Mouse (Mus musculus): ENCODE measurements at regions not wholly inside any gene's neighbourhood (a gene's known extent, or its start where the extent isn't known, plus 50 kb on each side); places are given as distances from the start of the nearest gene placed in this dataset.
"Not testable (repeated sequence)": the region's sequence is repeated elsewhere in the genome, so short reads cannot be mapped to it uniquely, and the experiment has no call there.

- no peak for DNase-seq (ENCODE audit: low spot score in 2 of 2)
These were observed 56.9 kb upstream of the Prdm9 start for GRCm38 (mm10) chr17:15620746-15621694.

- DNase-seq (ENCODE audit: low spot score in 2 of 2): peak; percentile 26 to 36
These were observed 58.8 kb upstream of the Prdm9 start for GRCm38 (mm10) chr17:15622913-15623312.

- DNase-seq (ENCODE audit: low spot score in 2 of 2): no peak
These were observed 66.6 kb upstream of the Prdm9 start for GRCm38 (mm10) chr17:15630792-15631191.

- DNase-seq (ENCODE audit: low spot score in 2 of 2): no peak
These were observed 67.5 kb upstream of the Prdm9 start for GRCm38 (mm10) chr17:15631626-15632025.

- no peak for DNase-seq (ENCODE audit: low spot score in 2 of 2)
These were observed 67.9 kb upstream of the Prdm9 start for GRCm38 (mm10) chr17:15632090-15632489.

- not testable (repeated sequence) for DNase-seq (ENCODE audit: low spot score in 2 of 2)
These were observed 65.5 kb upstream of the Chd1 start for GRCm38 (mm10) chr17:15639111-15639865.

GRCm38 (mm10) chr17:15640776-15641175 lies 64.0 kb upstream of the Chd1 start:
- DNase-seq (ENCODE audit: low spot score in 2 of 2): no peak

GRCm38 (mm10) chr17:15641764-15642163 lies 63.0 kb upstream of the Chd1 start:
- DNase-seq (ENCODE audit: low spot score in 2 of 2): no peak

GRCm38 (mm10) chr17:15646768-15647167 lies 58.0 kb upstream of the Chd1 start:
- no peak for DNase-seq (ENCODE audit: low spot score in 2 of 2)

- no peak for DNase-seq (ENCODE audit: low spot score in 2 of 2)
These were observed 54.6 kb upstream of the Chd1 start for GRCm38 (mm10) chr17:15650089-15650742.

GRCm38 (mm10) chr17:15651869-15652268 lies 52.9 kb upstream of the Chd1 start:
- no peak for DNase-seq (ENCODE audit: low spot score in 2 of 2)
